Mouse (Mus musculus) v-Abl transformed pro-B cells (cell line): ENCODE data around the gene Proser3.
"Not testable (repeated sequence)": the region's sequence is repeated elsewhere in the genome, so short reads cannot be mapped to it uniquely, and the experiment has no call there.

Experiments
- in situ Hi-C, 2 experiments: fragments of 400-800 bp; cut with MboI; formaldehyde crosslinking; loops; one replicate each; pipeline ENCODE4 v1.15.1; 2025; ENCODE audit not compliant: unreplicated experiment in 2 of 2

Gene Proser3

DNA sequence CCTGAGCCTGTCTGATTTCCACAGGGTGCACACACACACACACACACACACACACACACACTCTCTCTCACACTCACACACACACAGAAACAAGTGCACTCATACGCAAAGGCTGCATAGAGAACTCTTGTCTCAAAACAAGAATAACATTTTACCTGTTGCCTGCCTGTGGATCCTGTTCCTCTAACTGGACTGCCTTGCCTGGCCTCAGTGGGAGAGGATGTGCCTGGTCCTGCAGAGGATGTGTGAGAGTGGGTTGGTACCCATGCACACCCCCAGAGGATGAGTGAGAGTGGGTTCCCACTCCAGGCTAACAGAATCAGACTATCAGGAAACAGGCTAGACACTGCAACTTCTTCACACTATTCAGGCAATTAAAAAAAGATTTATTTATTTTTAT, 1.5 kb downstream of the Proser3 start:
- in situ Hi-C loops = no loop called here

DNA sequence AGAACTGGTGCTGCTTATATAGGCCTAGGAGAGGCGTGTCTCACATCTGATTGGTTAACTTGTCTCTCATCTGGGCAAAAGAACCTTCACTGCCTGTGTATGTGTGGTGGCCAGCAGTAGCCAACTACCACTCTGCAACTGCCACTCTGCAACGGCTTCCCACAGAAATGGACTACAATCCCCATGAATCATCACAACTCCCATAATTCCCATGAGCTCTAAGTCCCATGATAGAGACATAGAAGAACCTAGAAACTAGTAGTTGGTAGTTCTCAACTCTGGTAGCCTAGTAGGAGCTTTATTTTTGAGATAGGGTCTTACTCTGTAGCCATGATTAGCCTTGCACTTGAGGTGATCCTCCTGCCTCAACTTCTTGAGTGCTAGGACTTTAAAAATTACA, 2.2 kb downstream of the Proser3 start:
- in situ Hi-C loops = loop anchor here in 1 of 2 experiments (5.0 kb wide), 1 partner anchor 58 kb away; the partner anchor contains the start of gene Prodh2

DNA sequence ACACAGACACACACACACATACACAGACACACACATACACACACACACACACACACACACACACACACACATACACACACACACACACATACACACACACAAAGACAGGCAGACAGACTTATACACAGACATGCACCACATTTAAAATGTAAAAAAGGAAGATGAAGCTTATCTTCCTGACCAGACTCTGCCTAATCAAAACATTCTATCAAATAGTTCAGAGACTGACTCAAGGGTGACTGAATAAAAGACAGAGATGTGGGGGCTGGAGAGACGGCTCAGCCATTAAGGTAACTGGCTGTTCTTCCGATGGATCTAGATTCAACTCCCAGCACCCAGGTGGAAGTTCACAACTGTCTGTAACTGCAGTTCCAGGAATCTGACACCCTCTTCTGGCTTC, 7.8 kb downstream of the Proser3 start:
- in situ Hi-C loops = no loop called here

DNA sequence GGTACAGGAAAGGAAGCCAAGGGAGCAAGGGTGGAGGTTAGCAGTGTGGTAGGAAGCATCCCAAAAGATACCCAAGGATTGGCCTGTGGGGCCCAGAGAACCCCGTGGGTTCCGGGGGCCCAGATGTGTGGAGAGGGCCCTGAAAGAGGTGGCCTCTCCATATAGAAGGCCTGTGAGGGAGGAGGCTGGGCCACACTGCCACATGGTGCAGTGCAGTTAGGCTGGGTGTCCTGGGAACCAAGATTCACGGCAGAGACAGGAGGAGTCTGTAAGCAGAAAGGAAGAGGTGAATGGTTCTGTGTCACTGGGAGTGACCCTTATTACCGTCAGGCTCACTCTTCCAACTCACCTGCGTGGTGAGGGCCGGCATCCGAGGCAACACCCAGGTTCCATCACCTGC, 11.5 kb downstream of the Proser3 start:
- in situ Hi-C loops = no loop called here

DNA sequence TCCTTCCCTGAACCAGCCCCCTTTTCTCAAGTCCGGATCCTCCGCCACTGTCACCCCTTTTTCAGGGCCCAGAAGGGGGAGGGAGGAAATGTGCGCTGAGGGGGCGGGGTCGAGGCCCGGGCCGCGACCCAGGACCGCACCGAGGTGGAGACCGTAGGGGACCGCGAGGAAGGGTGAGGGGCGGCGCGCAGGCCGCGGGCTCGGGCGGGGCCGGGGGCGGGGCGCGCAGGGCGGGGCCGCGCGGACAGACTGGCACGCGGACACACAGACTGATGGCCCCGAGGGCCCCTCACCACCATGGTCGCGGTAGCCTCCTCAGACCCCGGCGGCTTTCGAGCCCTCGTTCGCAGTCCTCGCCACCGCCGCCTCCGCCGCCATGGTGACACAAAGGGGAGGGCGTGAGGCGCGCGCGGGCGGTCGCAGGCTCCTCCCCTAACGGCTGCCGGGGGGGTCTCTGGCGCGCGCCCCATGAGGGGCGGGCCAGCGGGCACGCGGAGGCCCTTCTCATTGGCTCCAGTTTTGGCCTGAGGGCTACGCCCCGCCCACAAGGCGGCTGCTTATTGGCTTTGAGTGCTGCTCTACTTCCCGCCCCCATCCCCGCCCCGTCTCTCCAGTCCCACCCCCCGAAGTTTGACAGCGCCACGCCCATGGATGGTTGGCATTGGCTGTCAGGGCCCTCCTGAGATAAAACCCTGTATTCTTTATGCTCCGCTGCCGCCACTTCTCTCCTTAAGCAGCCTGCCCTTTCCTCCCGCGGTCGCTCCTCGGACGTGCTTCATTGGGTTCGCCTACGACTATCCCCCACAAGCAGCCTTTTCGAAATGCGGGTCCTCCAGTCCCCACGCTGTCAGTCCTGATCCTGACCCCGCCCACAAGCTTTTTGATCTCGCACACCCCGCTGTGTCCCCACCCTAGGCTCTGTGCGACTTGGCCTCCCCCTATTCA, 17.2 kb downstream of the Proser3 start, which contains the start of gene Arhgap33:
TSS of gene Arhgap33 (minus strand) at position 428 of the 945 bp plus-strand sequence.
- in situ Hi-C loops = no loop called here

DNA sequence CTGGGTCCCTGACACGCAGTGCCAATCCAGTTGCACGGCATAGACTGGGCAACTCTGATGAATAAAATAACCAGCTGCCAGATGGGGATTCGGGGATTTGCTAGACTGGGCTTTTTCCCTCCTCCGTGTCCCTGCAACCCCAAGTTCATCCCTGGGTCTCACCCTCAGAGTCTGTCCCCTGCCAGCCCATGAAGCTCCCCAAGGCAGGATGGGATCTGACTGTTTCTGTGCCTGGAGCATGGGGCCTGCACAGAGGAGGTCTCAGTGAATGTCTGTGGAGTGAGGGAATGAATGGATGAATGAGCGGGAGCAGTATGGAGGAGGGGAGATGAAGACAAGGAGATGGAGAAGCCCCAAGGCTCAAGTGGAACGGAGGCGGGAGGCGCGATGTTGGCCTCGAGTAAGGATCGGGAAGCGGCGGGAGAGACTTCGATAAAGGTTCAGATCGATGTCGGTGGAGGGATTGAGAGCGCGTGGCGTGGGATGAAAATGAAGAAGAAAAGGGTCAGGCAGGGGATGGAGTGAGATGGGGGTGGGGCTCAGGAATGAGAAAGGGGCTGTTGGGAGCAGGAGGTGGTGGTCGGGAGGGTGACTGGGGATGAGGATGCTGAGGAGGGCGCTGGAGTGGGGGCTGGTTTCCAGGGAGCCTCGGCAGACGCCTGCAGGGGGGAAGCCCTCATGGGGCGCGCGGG, 18.0 kb downstream of the Proser3 start:
- in situ Hi-C loops = no loop called here

DNA sequence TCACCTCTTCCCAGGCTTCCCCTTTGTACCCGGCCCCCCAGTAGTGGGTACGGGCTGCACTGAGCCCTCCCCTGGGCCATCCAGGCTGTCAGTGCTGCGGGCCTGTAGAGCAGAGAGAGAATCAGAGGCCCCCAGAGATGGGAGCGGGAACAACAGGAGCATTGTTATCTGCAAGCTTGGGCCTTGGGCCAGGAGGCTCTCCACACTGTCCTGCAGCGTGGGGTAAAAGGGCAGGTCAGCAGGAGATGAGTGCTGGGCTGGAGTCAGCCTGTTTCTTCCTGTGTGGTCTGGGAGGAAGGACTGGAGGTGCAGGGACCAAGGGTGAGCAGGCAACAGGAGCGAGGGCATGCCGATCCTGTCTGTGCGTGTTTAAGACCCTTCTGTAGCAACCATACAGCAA, 19.2 kb downstream of the Proser3 start:
- in situ Hi-C loops = no loop called here

DNA sequence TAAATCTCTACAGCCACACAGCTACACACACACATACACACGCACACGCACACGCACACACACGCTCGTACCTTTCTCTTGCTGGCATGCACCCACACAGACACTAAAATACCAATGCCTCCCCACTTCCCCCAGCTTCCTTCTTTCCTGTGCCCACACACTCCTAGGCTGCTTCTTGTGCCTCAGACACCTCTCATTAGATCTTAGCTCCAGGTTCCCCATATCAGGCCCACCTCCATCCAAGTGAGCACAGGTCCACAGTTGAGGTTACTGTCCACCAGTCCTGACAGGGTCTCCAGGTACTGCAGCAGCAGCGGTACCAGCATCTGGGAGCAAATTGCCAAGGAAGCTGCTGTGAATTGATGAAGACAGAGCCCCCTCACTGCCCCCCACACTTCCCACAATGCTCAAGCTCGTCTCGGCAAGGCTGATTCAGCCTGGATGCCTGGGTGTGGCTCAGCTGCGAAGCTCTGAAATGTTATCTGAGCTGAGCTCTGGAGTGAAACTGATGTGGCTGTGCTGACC, 20.7 kb downstream of the Proser3 start:
- in situ Hi-C loops = no loop called here

DNA sequence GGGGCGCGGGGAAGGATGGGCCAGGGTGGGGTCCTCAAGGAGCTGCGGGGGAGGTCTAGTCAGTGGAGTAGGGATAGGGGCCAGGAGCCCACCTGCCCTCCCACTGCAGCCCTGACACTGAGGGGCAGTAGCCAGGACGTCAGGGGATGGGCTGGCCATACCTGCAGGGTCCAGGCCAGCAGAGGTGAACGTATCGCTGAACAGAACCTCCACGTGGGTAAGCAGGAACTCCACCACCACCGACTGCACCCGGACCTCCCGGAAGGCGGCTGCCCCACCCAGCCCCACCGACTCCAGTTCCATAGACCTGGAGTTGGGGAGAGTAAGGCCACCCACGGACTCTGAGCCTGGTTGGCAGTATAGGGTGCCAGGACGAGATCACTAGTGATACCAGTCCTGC, 25.1 kb downstream of the Proser3 start:
- in situ Hi-C loops = no loop called here

DNA sequence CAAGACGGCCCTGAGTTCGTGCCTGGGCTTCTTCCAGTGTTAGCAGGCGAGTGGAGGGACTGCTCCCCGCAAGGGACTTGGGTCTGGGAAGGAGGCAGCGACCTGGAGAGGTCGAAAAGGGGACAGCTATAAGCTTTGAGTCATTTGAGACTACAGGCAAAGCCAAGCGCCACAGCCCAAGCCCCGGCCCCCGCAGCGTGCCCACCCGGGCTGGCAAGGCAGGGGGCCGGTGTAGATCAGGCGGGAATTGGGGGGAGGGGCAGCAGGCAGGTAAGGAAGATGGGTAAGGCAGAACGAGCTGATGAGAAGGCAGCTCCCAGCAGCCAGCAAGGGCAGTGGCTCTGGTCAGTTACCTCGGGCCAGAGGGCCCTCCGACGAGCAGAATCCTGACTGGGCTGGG, 25.7 kb downstream of the Proser3 start:
- in situ Hi-C loops = no loop called here

DNA sequence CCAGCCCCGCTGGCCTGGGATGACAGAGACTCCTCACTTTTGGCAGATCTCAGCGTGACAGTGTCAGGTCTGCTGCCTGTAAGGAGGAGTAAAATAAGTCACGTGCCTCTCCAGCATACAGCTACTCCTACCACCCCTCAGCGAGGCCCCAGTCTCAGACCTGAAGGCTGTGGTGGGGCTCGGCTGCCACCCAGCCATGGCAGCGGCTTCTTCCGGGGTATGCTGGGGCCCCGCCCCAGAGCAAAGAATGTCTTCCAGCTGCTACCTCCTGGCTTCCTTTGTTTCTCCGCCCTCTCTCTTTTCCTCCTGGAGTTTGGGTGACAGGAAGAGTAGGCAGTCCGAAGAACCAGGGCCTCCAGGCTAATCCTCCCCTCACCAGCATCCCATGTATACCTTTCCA, 26.1 kb downstream of the Proser3 start:
- in situ Hi-C loops = no loop called here

DNA sequence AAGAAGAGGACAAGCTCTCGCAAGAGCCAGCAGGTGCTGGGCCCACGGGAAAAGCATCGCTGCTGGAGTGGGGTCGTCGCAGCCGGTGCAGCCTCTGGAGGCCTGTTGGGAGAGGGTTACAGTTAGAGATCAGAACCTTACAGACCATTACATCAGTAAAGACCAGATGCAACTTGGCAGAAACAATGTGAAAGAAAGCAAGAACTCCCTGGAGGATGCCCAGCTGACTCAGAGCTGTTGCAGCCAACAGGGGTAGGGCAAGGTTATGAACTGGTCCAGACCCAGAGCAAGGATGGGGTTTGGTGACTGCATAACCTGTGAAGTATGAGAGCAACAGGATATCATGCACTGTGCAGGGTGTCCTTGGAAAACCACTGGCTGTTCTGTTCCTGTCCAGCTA, 27.6 kb downstream of the Proser3 start:
- in situ Hi-C loops = no loop called here

DNA sequence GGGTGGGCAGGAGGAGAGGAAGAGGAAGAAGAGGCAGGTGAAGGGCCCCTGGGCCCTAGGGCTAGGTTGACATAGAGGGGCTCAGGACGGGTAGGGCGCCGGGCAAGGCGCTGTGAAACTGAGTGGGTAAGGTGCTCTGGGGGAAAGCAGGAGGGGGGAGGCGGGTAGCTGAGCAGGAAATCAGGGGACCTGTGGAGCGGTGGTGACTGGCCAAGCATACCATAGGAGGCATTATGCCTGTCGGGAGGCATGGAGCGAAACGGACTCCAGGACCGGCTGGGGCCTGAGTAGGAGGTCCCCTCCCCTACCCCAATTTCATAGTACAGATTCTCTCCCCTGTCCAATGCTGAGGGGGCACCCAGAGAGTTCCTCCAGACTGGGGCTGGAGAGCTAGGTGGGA, 29.2 kb downstream of the Proser3 start:
- in situ Hi-C loops = no loop called here

DNA sequence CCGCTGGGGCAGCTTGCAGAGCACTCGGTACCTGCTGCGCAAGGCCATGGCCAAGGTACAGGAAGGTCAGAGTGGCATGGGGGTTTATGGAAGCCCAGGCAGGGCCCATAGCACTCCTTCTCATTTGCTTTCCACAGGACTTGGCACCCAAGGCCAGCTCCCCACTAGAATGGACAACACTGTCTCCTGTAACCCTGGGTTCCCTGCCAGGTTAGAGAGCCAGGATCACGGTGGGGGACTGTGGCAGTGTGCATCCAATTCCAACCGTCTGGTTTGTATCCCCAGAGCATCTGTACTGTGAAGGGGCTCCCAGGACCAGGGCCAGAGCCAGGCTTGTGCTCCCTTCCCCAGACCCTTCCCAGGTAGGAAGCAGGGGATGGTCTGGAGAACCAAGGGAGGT, 31.2 kb downstream of the Proser3 start:
- in situ Hi-C loops = no loop called here

DNA sequence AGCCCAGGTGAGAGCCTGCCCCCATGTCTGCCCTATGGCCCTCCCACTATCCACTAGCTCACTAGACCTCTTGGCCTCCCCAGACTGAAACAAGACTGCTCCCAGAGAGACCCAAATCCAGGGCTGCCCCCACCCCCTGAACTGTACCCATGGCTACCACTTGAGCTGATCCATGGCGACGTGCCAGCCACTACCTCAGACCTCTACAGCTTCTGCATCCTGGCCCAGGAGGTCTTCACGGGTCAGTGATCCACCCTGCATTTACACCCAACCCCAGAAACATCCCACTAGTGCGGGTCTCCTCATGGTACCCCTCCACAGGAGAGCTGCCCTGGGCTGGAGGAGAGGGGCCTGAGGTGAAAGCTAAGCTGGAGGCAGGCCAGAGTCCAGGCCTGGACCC, 31.7 kb downstream of the Proser3 start:
- in situ Hi-C loops = no loop called here

DNA sequence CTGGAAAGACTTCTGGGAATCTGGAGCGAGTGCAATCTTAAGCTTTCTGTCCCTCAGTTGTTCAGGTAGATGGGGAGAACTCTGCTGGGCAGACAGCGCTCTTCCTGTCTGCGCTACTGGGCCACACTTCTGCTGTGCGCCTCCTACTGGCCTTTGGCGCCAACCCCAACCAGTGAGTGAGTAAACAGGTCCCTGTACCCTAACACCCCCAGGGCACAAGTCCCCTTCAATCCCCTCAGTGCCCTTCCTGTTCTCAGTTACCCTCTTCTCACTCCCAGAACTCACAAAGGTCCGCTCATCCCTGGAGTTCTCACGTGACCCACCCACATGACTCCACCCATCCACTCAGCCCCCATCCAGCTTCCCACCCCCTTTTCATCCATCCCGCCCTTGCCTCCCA, 33.8 kb downstream of the Proser3 start:
- in situ Hi-C loops = no loop called here

DNA sequence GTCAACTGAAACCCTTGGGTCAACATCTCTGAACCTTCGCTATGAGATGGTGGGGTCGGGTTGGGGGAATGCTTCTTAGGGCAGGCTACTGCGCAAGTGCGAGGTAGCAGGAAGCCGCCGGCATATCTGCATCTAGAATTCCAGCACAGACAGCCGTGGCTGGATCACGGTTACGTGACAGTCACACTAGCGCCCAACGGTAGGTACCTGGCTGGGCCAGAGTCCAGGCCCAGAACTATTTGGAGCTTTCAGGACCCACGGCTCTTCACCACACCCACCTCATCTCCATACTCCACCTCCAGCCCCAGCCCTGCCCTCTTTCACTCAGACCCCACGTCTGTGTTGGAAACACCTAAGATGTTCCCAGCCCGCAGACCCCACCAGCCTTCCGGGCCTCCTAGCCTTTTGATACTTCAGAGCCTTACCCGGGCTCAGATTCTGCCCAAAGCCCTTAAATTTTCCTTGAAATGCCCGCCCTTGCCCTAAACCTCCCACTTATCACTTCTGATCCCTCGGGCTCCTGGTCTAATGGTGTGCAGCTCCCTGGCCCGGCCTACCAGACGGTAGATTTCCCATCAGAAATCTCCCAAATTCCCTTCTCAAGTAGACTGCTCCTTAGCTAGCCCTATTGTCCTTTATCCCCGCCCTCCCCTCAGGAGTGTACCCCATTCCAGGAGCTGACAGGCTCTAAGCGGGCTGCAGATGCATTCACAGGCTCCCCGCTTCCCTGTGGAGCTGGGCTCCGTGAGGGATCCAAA, 36.9 kb downstream of the Proser3 start:
- in situ Hi-C loops = no loop called here

DNA sequence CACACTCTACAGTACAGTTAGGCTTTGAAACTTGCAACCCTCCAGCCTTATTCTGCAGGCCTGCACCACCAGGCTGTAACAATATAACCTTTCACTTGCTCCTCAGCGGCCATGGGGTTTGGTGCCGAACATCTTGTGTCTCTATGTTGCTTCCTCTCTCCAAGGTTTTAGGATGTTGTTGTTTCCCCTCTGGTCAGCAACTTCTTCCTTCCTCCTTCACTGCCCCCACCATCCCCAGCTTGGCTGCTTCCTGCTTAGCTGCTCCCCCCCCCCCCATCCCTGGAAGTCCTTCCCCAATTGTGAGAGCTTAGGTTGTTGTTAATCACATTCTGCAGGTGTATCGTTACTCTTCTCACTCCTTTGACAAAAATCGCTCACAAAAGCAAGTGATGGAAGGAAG, 44.0 kb downstream of the Proser3 start:
- in situ Hi-C loops = no loop called here

DNA sequence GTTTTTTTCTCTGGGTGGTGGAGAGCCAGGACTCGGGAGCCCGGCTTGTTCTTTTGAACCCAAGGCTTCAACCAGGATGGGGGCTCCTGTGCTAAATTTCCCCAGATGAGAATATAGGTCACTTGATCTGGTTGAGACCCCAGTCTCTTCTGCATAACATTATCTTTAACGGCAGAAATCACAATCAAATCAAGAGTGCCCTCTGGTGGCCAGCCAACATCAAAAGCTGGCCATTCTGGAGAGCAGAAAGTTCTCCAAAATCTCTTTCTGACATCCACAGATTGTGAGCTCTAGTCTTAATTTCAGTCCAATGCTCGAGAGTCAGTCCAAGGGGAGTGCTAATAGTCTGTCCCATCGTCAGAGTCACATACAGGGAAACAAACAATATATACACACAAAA, 50.9 kb downstream of the Proser3 start:
- in situ Hi-C loops = not testable (repeated sequence)

DNA sequence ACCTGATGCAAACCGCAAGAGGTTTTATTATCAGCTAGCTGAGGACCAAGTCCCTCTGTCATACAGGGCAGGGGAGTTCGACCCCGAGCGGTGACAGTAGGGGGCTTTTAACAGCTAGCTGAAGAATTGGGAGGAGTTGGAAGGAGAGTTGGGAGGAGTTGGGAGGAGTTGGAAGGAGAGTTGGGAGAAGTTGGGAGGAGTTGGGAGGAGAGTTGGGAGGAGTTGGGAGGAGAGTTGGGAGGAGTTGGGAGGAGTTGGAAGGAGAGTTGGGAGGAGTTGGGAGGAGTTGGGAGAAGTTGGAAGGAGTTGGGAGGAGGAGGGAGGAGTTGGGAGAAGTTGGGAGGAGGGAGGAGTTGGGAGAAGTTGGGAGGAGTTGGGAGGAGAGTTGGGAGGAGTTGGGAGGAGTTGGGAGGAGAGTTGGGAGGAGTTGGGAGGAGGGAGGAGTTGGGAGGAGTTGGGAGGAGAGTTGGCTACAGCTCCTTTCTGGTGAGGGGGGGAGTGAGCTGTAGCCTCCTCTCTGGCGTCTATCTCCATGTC, 56.5 kb downstream of the Proser3 start:
- in situ Hi-C loops = loop anchor here in 1 of 2 experiments (10.0 kb wide), 1 partner anchor 51 kb away; the partner anchor contains the start of gene Aplp1
